Mouse (Mus musculus): Measurements from ENCODE around the gene Umodl1.

Umodl1 gene

DNA sequence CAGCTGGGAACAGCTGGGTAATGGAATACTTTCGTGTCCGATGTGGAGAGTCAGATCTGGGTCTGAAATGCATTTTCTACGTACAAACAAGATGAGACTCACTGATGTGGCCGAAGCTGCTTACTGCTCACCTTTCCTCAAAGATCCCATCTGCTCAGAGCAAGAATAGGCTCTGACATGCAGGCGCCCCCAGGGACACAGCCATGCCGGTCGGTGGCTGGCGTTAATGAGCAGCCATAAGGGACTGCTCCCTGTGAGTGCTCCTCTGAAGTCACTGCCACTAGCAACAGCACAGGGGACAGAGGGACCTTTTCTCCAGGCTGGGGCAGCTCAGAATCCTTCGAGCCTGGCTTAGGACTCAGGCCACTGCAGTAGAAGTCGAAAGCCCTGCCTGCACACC lies at the start of gene Umodl1:
Gene Umodl1 (plus strand): TSS at position 301 of the 400 bp plus-strand sequence.
- DNase-seq, result no peak

DNA sequence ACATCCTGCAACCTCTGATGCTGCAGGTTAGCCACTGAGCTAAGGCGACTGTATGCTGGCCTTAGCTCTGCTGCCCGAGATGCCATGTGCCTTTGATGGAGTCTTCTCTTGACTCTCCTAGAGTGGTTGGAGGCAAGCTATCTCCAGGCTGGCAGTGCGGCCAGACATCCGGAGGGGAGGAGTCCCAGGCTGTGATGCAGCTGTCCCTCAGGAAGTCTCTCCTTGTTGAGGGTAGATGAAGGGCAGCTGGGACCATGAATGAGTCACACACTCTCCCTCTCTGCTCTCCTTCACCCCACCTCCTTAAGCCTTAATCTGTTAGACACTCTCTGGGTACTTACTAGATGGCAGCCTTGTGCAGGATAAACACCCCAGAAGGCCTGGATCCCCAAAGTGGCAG lies 46.9 kb upstream of the Umodl1 start:
- DNase-seq, result no peak

DNA sequence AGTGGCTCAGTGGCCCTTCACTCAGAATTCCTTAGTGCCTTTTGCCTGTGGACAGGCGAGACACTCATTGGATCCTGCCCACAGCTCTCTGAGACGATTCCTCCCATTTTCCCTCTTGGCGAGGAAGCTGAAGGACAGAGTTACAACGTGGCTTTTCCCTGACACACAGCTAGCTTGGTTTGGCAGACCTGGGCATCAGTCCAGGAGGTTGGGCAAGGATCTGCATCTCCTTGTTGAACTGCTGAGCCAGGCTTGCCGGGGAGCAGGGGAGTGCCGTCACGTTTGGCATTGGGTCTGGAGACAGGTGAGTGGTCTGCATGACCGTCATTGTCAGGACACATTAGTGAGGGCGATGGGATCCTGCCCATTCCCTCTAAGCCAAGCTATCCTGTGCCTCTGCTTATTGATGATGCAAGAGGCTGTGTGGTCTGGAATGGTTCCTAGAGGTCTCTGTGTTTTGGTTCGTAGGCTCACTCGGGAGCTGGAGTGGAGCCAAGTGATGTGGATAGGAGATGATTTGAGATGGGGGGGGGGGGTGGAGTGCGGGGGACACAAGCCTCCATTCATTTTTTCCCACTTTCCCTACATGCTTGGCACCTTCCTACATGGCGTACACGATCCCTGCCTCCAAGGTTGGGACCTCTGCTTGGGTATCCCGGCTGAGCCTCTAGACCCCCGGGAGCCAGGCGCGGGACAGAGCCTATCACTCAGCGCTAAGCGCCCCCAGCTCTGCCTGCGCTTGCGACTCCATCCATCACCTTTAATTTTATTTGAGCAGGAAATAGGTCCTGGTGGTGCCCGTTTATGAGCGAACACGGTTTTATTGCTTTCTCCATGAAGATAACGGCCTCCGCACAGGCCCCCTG lies 43.3 kb upstream of the Umodl1 start:
- DNase-seq, result no peak

DNA sequence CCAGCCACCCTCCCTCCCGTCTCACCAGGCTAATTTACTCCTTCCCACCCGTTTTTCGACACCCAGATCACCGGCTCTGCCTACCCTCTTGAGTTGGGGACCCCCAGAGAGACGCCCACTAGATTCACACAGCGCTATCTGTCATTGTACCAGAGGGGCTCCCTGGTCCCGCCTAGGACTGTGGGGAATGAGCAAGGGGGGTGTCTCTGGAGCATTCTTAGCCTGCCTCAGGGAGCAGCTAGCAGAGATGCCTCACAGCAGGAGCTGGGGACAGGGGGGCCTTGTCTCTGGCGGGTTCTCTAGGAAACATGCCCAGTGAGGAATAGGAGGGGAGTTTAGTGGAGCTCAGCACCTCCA lies 42.7 kb upstream of the Umodl1 start:
- no peak for DNase-seq

DNA sequence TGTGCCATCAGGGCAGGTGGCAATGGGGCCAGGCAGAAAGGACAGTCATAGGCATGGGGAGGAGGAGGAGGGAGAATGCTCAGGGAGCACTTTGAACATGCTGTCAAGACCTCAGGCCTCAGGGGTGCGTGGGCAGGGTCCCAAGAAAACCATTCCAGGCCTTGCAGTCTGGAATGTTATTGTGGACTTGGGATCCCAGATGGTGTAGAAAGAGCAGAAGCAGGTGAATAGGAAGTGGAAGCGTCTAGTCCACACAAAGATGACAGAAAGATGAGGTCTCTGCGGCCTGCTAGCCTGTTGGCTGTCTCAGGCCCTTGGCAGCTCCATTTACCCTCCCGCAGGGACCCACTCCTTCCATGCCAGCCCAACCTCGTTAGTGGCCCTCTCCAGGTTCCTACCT lies 41.9 kb upstream of the Umodl1 start:
- no peak for DNase-seq

DNA sequence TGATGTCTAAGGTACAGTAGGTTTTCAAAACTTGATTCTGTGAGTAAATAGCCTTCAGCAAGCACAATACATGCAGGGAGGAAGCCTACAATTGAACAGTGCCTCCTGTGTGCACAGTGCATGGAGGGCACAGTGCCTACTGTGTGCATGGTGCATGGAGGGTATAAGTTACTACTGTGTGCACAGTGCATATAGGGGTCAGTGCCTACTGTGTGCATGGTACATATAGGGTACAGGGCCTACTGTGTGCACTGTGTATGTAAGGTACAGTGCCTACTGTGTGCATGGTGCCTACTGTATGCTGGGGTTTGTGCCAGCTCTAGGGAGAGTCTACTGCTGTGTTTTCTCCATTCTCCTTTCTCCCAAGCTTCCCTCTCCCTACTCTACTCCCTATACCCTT lies 40.2 kb upstream of the Umodl1 start:
- no peak for DNase-seq

DNA sequence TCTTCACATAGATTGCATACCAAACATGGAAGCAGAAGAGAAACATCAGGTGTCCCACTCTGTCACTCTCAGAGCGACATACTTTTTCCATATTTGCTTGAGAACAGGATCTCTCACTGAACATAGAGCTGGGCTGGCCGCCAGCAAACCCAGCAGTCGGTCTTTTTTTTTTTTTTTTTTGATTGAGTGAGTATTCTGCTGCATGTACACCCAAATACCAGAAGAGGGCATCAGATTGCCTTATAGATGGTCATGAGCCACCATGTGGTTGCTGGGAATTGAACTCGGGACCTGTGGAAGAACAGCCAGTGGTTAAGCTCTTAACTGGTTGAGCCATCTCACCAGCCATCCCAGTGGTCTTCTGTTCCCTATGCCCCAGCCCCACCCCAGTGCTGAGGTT lies 30.9 kb upstream of the Umodl1 start:
- DNase-seq, result no peak

DNA sequence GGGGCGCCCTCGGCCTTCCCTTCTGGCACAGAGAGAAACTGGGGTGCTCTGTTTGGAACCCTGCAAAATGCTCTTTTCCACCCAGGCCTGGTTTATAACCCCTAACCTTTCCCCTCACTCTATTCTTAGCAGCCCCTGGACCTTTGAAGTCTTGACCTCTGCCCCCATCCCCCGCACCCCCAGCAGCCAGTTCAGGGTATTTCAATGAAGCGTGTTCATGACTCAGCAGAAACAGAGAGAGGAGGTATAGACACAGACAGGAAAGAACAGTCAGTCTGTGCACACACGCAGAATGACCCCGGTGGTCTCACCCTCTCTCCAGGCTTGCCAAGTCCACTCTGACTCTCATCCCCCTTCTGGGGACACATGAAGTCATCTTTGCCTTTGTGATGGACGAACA lies 23.6 kb upstream of the Umodl1 start:
- DNase-seq, result no peak

DNA sequence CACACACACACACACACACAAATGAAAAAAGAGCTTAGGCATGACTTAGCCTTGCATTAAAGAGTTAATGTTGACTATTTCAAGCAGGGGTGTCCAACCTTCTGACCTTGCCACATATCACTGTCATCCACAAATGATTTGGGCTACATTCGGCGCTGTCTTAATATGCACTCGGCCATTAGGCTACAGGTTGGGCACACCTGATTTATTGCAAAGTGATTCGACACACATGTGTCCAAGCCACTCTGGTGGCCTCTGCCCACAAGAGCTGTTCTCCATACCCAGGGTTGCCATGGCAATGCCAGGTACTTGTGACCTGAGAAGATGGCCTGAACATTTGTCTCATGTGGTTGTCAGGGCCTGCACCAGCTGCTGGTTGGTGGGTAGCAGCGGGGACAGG lies 21.6 kb upstream of the Umodl1 start:
- no peak for DNase-seq

DNA sequence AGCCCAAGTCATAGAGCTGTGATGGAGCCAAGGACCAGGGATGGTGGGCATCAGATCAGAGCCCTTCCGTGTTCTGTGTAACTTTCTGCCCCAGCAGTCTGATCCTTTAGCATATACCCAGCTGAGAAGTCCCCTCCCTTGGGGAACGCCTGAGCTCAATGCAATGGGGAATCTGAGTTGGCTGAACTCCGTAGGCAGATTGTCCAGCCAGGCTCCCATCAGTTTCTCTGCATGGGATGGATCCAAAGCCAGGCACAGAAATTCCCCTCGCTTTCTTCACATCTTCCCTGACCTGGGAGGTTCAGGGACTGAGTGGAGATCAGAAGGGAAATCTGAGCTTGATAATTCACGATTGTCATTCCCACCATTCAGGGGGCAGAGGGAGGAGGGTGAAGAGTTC lies 19.1 kb upstream of the Umodl1 start:
- no peak for DNase-seq

DNA sequence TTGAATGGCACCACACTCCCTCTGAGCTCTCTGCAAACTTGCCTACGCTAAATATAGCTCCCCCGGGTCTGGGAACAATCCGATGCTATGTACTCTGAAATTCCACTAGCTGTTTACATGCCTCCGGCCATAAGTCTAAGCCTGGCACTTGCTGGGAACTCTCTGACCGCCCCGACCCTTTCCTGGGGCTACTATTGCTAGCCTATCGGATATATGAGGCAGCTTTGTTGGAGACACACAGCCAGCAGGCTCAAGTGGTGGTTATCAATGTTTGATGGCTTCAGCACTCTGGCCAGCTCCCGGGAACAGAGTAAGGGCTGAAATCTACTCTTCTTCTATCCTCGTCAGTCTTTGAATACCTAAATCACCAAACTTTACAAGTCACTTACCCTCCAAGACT lies 15.9 kb upstream of the Umodl1 start:
- no peak for DNase-seq

DNA sequence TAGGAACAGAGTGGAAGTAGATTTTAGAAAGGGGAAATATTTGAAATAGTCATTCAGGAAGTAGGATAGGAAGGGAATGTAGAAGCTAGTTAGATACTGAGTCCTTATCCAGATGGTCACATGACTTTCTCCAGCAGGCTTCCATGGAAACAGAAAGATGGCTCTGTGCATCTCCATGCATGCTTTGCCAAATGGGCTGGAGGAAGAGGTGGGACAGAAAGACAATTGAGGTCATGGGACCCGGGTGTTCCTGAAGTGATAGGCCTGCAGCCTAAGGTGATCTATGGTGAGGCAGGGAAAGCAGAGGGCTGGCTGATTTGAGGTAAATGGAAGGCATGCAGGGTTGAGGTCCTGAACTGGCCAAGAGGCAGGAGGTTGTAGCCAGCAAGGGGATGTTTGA lies 6.1 kb upstream of the Umodl1 start:
- DNase-seq, result no peak

DNA sequence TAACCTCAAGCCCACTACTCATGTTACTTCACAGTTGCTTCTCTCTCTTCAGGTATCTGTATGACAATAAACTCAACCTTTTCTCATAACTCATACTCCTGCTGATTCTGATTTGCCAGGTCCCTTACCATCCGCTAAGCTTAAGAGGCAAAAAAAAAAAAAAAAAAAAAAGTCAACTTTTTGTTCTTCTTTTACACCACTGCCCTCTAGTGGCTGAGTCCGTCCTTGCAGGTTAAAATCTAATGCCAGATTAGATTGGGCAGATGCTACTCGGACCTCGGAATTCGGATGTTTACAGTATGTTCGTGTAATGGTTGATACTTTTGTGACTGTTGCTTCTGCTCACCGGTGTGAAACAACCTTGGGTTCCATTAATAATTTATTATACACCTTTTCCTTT lies 3.7 kb upstream of the Umodl1 start:
- DNase-seq, result peak; percentile 78

DNA sequence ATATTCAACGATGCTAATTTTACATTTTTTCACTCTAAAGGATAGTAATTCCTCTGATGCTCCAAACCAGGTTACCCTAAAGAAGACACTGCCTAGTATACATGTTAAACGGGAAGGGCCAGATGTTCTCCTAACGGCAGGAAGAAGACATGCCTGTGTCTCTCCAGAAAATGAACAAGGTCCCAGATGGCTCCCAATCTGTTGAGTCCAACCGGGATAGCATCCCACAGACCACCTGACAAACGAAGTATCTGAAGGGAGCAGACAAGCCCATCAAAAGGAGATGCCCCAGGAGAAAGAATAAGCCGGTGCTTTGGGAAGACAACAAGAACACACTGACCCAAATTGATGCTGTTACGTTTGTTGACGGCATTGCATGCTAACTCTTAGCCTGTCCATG lies 2.8 kb upstream of the Umodl1 start:
- DNase-seq, result no peak

DNA sequence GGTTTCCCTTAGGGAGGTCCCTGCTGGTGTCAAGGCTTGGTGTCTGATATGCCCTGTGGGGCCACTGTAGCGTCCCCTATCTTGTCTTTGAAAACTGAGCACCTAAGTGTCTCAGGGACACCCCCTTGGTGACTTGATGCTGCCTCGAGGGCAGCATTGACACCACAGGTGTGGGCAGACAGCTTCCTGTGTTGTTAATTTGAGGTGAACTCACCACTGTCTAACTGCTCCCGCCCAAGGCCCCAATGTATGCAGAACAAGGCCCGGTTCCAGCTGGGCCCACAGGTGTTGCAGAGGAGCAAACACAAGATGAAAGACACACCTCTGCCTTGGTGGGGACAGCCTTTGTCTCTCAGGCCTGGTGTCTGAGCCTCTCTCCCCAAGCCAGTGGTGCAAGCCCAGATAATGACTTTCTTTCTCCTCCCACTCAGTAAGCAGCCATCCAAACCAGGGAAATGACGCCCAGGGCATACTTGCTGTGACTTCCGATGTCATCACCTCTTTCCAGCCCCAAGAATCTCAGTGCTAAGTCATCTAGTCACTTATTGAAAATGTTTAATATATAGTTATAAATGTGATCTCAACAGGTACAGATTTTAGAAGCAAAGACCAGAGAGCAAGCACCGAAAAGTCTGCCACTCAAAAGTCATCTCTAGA lies 7.6 kb downstream of the Umodl1 start:
- peak; percentile 13 for DNase-seq

DNA sequence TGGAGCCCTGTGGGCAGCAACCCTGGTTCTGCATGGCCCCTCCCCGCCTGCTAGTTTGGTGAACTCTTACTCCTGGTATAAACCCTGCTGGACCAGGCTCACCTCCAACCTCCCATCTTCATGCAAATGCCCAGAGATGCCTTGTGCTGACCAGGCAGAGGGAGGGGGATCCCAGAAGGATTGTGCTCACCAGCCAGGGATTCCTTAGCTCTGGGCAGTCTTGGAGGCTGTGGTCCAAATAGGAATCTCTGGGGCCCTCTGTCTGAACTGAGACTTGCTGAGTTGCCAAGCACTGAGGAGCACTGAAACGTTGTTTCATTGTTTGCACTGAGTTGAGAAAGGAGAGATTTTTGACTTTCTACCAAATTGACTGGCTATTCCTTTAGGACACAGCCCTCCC lies 8.4 kb downstream of the Umodl1 start:
- no peak for DNase-seq

DNA sequence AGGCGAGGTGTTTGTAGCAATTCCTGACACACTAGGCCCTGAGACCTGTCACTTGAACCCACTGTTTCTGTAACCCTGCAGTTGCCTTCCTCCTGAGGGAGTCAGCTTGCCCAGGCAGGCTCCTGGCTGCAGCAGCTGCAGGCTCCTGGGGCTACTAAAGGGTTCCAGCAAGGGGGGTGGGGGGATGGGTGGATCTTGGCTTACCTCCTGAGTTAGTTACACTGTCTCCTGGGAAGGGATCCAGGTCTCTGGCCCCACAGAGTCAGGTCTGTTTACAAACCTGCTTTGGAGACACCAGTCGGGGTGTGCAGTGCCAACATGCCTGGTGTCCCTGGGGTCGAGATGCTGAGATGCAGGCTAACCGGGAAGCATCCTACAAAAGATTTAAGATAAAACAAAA lies 15.5 kb downstream of the Umodl1 start:
- DNase-seq, result no peak

DNA sequence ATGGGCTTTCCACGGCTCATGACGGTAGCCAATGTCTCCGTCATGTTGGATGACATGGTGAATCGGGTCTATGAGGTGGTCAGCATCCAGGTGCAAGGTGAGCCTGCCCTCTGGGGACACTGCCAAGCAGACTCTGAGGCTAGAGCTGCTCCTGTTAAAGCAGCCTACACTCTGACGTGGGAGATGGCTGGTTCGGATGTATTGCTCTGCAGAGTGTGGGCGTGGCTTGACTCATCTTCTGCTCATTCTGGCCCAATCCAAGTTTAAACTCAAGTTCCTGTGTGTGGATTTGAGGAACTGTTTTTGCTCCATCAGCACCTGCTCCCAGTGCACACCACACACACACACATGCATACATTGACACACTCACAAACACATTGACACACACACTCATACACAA lies 17.4 kb downstream of the Umodl1 start:
- DNase-seq, result no peak

DNA sequence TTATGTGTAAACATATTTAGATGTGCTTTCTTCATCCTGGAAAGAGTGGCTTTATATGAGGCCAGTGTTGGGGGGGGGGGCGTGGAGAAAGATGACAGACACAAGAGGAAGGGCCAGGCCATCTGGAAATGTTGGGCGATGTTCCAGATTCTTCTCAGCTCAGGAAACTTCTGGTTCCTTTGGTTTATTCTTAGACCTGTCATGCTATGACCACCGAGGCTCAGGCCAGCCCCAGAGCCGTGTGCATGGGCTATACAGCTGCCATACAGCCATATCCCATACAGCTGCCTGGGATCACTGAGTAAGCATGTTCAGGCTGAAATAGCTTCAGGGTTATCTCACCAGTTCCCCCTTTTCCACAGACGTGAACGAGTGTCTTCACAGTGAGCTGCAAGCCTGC lies 18.9 kb downstream of the Umodl1 start:
- no peak for DNase-seq

DNA sequence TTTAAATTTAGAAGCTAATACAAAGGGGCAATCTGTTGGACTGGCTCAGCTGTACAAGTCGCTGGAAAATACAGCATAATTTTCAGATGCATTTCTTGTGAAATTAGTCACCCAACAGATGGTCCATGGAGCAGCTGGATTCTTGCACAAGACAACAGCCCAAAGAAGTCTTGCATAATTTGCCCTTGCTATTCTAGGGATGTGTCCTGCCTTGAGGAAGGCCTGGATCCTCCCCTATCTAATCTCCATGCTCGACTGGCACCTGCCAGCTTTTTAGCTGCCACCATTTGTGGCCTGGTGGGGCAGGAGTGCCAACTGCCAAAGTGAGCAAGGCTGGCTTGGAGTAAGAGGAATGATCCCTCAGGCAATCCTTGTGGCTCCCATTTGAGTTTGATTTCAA lies 22.9 kb downstream of the Umodl1 start:
- DNase-seq, result no peak

DNA sequence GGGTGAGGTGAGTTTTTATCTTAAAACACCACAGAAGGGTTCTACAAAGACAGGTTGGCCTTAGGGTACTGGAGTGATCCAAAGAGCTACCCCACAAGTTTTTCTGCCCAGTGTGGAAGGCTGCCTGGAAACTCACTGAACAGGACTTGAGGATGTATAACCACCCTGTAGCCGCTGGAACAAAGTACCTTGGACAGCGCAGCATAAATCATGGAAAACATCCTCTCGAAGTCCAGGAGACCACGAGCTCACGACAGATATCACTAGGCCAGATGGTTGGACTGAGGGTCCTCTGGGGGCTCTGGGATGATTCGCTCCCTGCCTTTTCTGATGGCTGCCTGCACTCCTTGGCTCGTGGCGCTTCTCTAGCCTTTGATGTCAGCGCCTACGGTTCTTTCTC lies 24.1 kb downstream of the Umodl1 start:
- DNase-seq, result no peak

DNA sequence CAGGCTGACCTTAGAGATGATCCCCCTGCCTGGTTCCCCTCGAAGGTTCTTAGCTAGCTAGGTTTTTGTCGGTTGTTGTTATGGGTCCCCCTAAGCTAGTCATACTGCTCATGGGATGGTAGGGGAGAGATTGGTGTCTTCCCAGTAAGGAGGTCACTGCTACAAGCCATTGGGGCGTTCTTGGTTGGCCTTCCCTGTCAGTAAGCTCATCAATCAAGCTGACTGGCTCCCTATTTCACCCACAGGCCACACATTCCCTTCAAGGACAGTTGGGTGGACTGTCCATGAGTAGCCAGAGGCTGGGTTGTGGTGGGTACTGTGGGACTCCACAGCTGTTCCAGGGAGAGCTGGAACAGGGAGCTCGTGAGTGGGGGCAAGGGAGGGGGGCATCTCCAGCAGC lies 29.1 kb downstream of the Umodl1 start:
- DNase-seq, result no peak

DNA sequence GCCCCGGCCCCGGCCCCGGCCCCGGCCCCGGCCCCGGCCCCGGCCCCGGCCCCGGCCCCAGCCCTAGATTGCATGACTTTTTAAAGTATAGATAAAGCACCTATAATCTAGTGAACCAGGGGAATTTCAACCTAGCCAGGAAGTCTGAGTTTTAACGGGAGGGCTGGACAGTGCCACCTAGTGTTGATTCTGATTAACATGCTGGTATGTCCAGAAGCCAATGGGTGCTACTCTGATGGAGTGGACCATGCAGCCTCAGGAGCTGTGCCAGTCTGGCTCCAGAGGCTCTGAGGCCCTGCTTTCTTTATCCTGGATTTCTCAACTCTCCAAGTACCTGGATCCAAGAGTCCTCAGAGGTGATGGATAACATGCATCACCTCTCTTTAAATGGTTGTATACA lies 35.8 kb downstream of the Umodl1 start:
- peak; percentile 44 for DNase-seq

DNA sequence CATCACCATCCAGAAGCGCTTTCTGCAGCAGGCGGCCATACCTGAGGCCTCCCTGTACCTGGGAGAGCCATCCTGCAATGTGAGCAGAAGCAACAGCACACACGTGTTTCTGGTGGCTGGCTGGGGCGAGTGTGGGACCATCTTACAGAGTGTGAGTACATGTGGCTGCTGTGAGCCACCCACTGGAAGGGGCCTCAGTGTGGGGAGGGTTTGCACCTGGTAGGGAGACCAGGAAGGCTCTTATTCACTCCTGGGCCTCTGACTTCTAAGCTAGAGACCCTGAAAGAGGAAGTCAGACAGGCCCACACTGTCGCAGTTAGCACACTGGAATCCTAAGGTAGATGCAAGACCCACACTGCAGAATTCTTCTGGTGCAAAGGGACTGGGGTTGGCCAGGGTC lies 41.9 kb downstream of the Umodl1 start:
- peak; percentile 70 for DNase-seq

DNA sequence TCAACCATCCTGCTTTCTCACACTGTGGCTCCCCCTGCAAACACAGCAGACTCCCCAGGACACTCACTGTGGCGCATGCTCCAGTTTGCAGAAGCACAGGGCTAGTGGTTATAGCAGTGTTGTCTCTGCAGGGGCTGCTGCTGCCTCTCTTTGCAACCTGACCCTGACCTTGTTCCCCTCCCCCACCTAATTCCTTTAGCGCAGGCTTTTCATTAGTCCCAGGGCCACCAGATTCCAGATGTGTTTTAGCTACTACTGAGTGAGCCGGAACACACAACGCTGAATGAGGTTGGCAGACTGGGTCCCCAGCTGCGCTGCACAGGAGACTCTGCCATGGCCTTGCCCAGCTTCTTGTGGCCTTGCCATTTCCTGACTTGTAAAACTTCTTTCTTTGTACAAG lies 46.5 kb downstream of the Umodl1 start:
- DNase-seq, result peak; percentile 32
